8 mouse cellular contexts compared by ENCODE assay signal in genomic region chr3:115712808-115713200, GRCm38 (mm10). TPM values are rescaled to one million over a fixed set of nuclear protein-coding genes. Genes with fewer than 3 reads are reported as not detected.
DNase-seq lines count a peak whose midpoint lies in the region; ATAC-seq lines count a peak whose summit lies in the region.

No protein-coding gene starts in this region.

- DNase-seq in urinary bladder, adult 18-20 months (ENCODE audit: low spot score in 2 of 2), result peak; percentile 40 to 56
- DNase-seq in urinary bladder, postnatal 10 days (ENCODE audit: low spot score), result no peak
- DNase-seq in heart, adult 8-10 months (ENCODE audit: low spot score), result peak; percentile 89
- peak; percentile 81 for DNase-seq in kidney, adult 9 months
- peak; percentile 22 to 65 for DNase-seq in spleen, postnatal 14 days (ENCODE audit: low spot score in 2 of 2)

- H3K4me1 ChIP-seq in embryonic facial prominence, embryonic 13.5 days, result peaks cover 22% of the 10 kb centered on the region
- peaks cover 31% of the 10 kb centered on the region for H3K4me1 ChIP-seq in limb, embryonic 13.5 days
- peaks cover 7% of the 10 kb centered on the region; the same call in 1 of the 2 replicates for H3K4me1 ChIP-seq in midbrain, embryonic 16.5 days (ENCODE audit: control insufficient read depth, insufficient read depth, low read length)

- ATAC-seq in embryonic facial prominence, embryonic 13.5 days (ENCODE audit: insufficient number of reproducible peaks, insufficient read depth, low FRiP score, low TSS enrichment, low read depth), result no peak
- no peak for ATAC-seq in limb, embryonic 13.5 days (ENCODE audit: low FRiP score, low read depth)
- ATAC-seq in midbrain, embryonic 16.5 days, result peak; percentile 11; the same call in 1 of the 2 replicates

- 20% methylated on average over 9 of the region's 9 CpGs for WGBS in embryonic facial prominence, embryonic 13.5 days
- 21% methylated on average over 9 of the region's 9 CpGs for WGBS in limb, embryonic 13.5 days
- WGBS in midbrain, embryonic 16.5 days, result 16% methylated on average over 9 of the region's 9 CpGs

- H3K9me3 ChIP-seq in embryonic facial prominence, embryonic 13.5 days, result no peaks in the 10 kb centered on the region
- no peaks in the 10 kb centered on the region for H3K9me3 ChIP-seq in limb, embryonic 13.5 days
- no peaks in the 10 kb centered on the region for H3K9me3 ChIP-seq in midbrain, embryonic 16.5 days (replicated peaks; ENCODE audit: control insufficient read depth, low read length, poor library complexity, severe bottlenecking)

- H3K36me3 ChIP-seq in embryonic facial prominence, embryonic 13.5 days, result peaks cover 15% of the 10 kb centered on the region
- H3K36me3 ChIP-seq in limb, embryonic 13.5 days, result peaks cover 21% of the 10 kb centered on the region
- no peaks in the 10 kb centered on the region; the same call in 1 of the 2 replicates for H3K36me3 ChIP-seq in midbrain, embryonic 16.5 days (ENCODE audit: control insufficient read depth, insufficient read depth, low read length)

- H3K27me3 ChIP-seq in embryonic facial prominence, embryonic 13.5 days, result no peaks in the 10 kb centered on the region
- H3K27me3 ChIP-seq in limb, embryonic 13.5 days, result no peaks in the 10 kb centered on the region
- peaks cover 4% of the 10 kb centered on the region; the same call in 1 of the 2 replicates for H3K27me3 ChIP-seq in midbrain, embryonic 16.5 days (ENCODE audit: control insufficient read depth, insufficient read depth, low read depth, low read length)

- H3K4me3 ChIP-seq in embryonic facial prominence, embryonic 13.5 days, result peak overlapping the region; percentile 63
- peak overlapping the region; percentile 61 for H3K4me3 ChIP-seq in limb, embryonic 13.5 days
- H3K4me3 ChIP-seq in midbrain, embryonic 16.5 days (ENCODE audit: low read depth, low read length), result peak overlapping the region; percentile 54

- no peak overlapping the region; the same call in 1 of the 2 replicates for H3K27ac ChIP-seq in embryonic facial prominence, embryonic 13.5 days
- H3K27ac ChIP-seq in limb, embryonic 13.5 days, result no peak overlapping the region
- H3K27ac ChIP-seq in midbrain, embryonic 16.5 days (ENCODE audit: low read length), result no peak overlapping the region

- peak overlapping the region; percentile 86 for H3K4me2 ChIP-seq in embryonic facial prominence, embryonic 13.5 days
- H3K4me2 ChIP-seq in limb, embryonic 13.5 days (replicated peaks), result peak overlapping the region; percentile 87
- H3K4me2 ChIP-seq in midbrain, embryonic 16.5 days (ENCODE audit: low read length), result peak overlapping the region; percentile 96

- no peak overlapping the region for H3K9ac ChIP-seq in embryonic facial prominence, embryonic 13.5 days
- H3K9ac ChIP-seq in limb, embryonic 13.5 days, result peak overlapping the region; percentile 82; the same call in 1 of the 2 replicates
- H3K9ac ChIP-seq in midbrain, embryonic 16.5 days (ENCODE audit: low read depth, low read length), result no peak overlapping the region

RNA-seq across cellular contexts. Expression of gene S1pr1, which starts 2.1 kb away (rescaled TPM):
- polyA plus RNA-seq in embryonic facial prominence, embryonic 13.5 days (2015; fragmentation: Nextera tagmentation; extraction: Ambion mirVana), result 21.2 and 23.5 TPM in 2 replicates
- total RNA-seq in heart, adult 8-10 months (2022), result 10 to 100 TPM; 31.9 to 48.9 (median 41.9) TPM
- polyA plus RNA-seq in limb, embryonic 13.5 days (2015; fragmentation: Nextera tagmentation; extraction: Ambion mirVana), result 23.4 and 23.9 TPM in 2 replicates
- 23.6 and 29.9 TPM in 2 replicates for polyA plus RNA-seq in midbrain, embryonic 16.5 days (2015; fragmentation: Nextera tagmentation; extraction: Ambion mirVana)
